Mouse (Mus musculus) c-Kit-positive CD71-negative TER-119-negative erythroid progenitor cells, embryonic 14.5 days (primary cell): ENCODE measurements around the gene Dcaf12.
A peak's percentile ranks its signal among the peaks of the same experiment; 100 is the strongest.

ENCODE experiments used
- DNase-seq: peaks from one replicate; pipeline ENCODE4 v3.0.0-alpha.2; 2013; ENCODE audit warnings: low read depth

Dcaf12 gene

GRCm38 (mm10) chr4:41314141-41315129 is at the start of gene Dcaf12:
Gene Dcaf12, minus strand, starts transcription at chr4:41314889.
- peak; percentile 90 for DNase-seq

DNA sequence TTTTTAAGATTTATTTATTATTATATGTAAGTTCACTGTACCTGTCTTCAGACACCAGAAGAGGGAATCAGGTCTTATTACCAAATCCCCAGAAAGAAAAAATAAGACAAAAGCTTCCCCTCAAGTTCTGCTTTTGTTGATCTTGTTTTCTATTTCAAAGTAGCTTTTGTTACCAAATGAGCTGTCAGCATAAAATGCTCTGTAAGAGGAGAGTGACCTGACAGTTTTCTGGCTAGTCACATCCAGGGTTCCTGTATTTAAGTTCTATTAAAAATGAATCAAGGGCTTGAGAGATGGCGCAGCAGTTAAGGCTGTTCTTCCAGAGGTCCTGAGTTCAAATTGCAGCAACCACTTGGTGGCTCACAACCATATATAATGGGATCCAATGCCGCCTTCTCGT is 46.4 kb upstream of the Dcaf12 start:
- DNase-seq, result no peak

DNA sequence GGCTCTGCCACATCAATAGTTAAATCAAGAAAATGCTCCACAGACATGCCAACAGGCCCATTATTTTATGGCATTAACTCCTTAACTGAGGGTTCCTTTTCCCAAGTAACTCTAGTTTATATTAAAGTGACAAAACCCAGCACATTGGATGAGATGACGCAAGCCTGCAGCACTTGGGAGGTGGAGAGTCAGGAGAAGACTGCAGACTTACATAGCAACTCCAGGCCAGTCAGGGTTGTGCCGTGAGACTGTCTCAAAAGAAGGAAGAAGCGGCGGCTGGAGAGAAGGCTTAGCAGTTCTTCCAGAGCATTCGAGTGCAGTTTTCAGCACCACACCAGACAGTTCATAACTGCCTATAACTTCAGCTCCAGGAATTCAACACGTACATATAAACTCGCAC is 44.7 kb upstream of the Dcaf12 start:
- DNase-seq, result no peak

DNA sequence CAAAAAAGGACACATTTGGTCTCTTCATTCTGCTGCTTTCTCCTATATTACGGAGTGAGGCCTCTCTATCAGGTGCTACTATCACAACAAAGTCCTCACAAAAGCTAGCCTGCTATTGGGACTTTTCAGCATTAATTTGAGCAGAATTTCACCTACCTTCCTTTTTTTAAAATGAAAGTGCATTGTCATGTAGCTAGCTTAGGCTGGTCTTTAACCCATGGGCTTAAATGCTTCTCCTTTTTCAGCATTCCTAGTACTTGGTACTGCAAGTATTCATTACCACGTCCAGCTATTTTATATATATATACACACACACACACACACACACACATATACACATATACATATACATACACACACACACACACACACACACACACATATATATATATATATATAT is 44.0 kb upstream of the Dcaf12 start:
- DNase-seq, result no peak

- no peak for DNase-seq
Observed at GRCm38 (mm10) chr4:41357154-41357553, 42.5 kb upstream of the Dcaf12 start.

DNA sequence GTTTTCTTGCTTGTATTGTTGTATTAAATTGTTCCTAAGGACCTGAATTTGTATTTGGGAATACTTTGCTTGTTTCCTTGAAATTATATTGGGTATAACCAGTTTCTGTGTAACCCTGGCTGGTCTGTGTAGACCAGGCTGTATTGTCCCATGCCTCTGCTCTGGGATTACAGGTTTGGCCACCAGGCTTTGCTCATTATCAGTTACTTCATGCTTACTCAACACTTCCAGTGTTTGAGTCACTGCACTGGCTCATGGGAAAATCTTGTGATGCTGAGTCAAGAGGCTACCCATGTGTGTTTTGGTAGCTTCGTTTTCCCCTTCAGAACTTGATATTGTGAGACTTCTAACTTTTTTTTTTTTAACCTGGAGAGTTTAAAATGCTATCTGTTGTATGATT is 38.6 kb upstream of the Dcaf12 start:
- no peak for DNase-seq

DNA sequence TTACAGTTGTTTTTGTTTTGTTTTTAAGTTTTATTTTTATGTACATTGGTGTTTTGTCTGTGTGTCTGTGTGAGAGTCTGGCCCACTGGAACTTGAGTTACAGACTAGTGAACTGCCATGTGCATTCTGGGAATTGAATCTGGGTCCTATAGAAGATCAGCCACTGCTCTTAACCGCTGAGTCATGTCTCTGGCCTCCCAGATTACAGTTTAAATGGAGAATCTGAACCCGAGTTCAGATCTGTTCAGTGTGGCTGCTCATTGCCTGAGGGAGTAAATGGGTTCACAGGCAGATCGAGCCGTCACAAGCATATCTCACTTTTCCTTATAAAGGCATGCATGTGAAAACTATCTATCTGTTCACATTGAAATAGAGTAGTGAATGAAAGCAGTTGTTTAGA is 38.1 kb upstream of the Dcaf12 start:
- no peak for DNase-seq

DNA sequence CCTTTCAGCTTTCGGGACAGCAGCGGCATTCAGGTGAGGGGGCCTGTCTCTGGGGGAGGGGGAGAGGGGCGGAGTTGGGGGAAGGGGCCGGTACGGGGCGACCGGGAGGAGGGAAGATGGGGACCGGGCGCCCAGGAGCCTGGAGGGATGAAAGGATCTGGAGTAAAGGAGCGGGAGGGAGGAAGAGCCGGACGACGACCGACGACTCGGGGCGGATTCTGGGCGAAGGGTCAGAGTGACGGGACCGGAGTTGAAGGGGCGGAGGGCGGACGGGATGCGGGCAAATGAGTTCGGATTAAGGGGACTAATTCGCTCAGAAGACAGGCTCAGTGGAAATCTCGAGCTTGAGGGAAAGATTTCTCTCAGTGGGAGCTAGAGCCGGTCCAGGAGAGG is 34.5 kb upstream of the Dcaf12 start:
- no peak for DNase-seq

- peak; percentile 94 for DNase-seq
Observed at GRCm38 (mm10) chr4:41348584-41349198, 34.0 kb upstream of the Dcaf12 start, which contains the start of gene Ubap1. Gene Ubap1, plus strand, starts transcription at chr4:41348996.

GRCm38 (mm10) chr4:41347839-41348238 is 33.1 kb upstream of the Dcaf12 start:
- no peak for DNase-seq

DNA sequence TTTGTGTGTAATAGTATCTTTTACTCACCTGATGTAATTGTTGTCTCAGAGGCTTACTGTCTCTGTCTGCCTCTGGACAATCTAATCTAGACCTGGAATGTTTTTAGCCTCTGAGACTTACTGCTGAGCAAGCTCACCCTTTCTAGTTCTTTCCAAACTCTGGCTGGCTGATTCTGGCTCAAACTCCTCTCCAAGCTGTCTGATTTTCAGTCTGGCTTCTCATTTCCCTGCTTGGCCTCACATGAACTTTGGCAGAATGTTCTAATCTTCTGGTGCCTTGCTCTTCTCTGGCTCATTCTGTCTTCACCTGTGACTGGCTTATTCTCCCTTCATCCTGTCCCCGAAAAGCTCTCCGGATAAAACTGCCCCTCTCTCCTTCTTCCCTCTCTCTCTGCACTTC is 31.3 kb upstream of the Dcaf12 start:
- no peak for DNase-seq

DNA sequence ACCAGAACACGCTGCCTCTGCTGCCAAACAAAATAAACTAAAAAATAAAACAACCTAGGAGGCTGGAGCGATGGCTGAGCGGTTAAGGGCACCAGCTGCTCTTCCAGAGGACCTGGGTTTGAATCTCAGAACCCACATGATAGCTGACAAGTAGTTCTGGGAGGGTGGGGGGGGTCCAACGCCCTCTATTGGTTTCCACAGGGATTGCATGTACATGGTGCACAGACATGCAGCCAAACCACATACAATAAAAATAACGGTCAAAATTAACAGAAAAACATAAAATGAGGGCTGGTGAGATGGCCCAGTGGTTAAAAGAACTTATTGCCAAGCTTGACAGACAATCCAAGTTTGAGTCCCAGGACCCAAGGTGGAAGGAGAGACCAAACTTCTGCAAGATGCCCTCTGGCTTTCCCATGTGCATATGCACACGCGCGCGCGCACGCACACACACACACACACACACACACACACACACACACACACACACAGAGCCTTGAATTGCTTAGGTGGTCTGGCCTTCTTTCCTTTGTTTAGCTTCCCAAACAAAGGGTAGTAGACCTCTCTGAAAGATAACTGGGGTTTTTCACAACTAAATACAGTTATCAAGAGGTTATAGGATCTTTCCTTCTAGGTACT is 26.3 kb upstream of the Dcaf12 start:
- no peak for DNase-seq

- DNase-seq, result no peak
Observed at GRCm38 (mm10) chr4:41336546-41336945, 21.9 kb upstream of the Dcaf12 start.

DNA sequence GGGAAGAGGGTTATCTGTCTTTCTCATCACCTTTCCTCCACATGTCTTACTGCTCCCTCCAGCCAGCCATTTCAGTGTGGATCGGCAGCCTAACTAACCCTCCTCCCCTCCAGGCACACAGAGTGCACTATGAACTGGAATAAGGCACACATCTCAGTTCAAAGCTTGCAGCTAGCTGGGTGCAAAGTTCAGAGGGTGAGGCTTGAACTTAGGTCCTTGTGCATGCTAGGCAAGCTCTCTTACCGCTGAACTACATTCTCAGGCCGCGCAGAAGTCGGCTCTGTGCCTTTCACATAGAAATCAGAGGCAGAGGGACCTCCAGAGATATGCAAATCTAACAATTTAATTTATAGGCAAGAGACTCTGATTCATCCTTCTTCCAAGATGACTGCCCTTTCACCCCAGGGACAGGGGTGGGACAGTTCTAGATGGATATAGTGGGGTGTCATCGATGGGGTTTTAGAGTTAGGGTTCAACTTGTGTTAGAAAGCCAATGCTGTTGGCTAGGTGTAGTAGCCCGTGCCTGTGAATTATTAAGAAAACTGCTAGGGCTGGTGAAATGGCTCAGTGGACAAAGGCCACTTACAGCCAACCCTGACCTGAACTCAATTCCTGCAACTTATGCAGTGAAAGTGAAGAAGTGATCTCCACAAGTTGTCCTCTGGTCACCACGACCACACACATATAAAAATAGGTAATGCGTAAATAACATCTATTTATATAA is 17.2 kb upstream of the Dcaf12 start:
- no peak for DNase-seq

- DNase-seq, result no peak
Observed at GRCm38 (mm10) chr4:41331085-41331484, 16.4 kb upstream of the Dcaf12 start.

- DNase-seq, result no peak
Observed at GRCm38 (mm10) chr4:41329481-41329880, 14.8 kb upstream of the Dcaf12 start.

GRCm38 (mm10) chr4:41326876-41327275 is 12.2 kb upstream of the Dcaf12 start:
- DNase-seq, result no peak

DNA sequence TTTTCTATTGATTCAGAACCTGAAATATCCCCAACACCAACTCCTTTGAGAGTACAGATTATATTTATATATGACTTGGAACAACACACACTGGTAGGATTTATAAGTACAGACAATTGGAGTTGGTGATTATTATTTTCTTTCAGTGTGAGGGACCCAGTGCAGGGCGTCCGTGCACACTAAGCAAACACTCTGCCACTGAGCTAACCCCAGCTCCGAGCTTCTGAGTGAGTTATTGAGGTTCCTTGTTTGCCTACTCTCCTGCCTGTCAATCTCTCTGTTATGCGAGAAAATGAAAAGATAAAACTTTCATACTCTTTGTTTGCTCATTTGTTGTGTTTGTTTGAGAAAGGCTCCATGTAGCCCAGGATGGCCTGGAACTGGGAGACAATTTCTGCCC is 6.3 kb upstream of the Dcaf12 start:
- DNase-seq, result no peak

DNA sequence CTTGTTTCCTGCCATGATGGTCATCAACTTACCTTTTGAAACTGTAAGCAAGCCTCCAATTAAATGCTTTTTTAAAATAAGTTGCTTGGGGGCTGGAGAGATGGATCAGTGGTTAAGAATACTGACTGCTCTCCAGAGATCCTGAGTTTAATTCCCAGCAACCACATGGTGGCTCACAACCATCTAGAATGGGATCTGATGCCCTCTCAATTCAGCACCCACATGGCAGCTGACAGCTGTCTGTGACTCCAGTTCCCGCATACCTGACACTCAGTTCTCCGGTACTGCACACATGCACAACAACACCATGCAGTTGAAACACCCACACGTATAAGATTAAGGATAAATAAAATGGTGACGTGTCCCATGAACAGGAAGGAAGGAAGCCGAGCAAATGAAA is 3.6 kb upstream of the Dcaf12 start:
- DNase-seq, result no peak

GRCm38 (mm10) chr4:41315173-41315572 is 484 bp upstream of the Dcaf12 start:
- DNase-seq, result no peak

GRCm38 (mm10) chr4:41313722-41314121 is 967 bp downstream of the Dcaf12 start:
- DNase-seq, result no peak
